Mouse (Mus musculus): ENCODE measurements around the gene Tspyl3.
"Not testable (repeated sequence)": the region's sequence is repeated elsewhere in the genome, so short reads cannot be mapped to it uniquely, and the experiment has no call there.

Tspyl3 gene

DNA sequence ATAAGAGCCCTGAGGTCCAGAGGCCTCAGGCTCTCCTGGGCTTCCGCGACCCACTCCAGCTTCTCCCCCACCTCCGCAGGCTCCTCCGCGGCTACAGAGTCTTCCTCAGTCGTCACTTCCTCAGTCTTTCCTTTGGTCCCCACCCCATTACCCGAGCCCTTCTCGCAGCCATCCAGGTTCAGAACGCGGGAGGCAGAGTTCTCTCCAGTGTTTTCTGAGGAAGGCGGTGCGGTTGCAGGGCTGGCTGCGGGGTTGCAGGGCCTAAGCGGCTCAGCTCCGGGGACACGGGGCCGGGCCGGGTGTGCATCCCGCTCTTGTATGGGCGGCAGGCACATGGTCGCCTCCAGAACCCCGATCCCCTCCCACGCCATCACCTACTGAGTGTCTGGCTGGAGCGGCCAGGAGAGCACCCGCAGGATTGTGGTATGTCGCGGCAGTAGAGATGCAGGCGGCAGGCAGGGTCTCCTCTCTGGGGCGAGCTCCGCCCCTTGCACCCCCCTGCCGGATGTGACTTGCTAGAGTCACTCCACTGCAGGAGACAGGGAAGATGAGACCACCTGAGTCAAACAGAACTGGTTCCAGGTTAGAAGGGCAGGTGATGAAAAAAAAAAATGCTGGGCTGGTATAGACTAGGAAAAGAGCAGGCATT lies at the start of gene Tspyl3:
TSS of gene Tspyl3 (minus strand) at position 496 of the 649 bp plus-strand sequence.
- ATAC-seq (ENCODE audit: insufficient number of reproducible peaks, low FRiP score, low TSS enrichment) = peak; percentile 59

DNA sequence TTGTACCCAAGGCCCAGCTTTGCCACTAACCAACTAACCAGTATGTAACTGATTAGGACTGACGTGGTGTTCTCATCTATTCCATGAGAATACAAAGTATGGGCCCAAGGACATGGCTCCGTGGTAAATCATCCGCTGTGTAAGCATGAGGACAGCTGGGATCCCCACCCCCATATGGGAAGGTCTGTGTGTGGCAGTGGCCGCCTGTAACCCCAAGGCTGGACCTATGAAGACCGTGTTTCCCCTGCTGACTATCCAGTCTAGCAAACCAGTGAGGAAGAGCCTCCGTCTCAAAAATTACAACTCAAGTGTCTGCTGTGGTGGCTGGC lies 49.6 kb upstream of the Tspyl3 start:
- no peak for ATAC-seq (ENCODE audit: insufficient number of reproducible peaks, low FRiP score, low TSS enrichment)

DNA sequence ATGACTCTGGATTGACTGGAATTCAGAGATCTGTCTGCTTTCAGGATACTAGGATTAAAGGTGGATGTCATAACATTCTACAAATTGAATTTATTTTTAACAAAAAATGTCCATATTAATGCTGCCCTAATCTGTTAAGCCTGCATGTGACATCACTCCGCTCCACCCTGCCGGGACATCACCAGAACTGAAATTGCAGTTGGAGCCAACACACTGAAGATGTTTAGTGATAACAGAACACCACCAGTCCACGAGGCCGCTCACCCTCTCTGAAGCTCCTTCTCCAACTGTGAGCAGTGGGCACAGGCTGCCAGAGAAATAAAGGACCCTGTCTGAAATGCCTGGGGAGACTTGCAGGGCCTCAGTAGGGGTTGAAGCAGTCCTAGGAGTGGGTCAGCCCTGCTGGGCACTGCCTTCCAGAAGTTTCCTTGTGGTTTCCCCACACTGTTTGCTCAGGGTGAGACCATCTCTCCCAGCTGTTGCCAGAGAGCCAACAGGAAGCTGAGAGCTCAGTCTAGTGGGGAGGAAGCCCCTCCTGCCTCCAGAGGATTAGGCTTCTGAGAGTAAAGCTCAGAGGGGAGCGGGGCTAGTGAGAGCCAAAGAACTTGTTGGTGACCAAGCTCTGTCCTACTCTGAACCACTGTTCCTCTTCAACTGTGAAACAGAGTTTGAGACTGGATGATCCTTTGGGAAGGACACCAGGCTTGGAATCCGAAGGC lies 49.1 kb upstream of the Tspyl3 start:
- ATAC-seq (ENCODE audit: insufficient number of reproducible peaks, low FRiP score, low TSS enrichment) = not testable (repeated sequence)

DNA sequence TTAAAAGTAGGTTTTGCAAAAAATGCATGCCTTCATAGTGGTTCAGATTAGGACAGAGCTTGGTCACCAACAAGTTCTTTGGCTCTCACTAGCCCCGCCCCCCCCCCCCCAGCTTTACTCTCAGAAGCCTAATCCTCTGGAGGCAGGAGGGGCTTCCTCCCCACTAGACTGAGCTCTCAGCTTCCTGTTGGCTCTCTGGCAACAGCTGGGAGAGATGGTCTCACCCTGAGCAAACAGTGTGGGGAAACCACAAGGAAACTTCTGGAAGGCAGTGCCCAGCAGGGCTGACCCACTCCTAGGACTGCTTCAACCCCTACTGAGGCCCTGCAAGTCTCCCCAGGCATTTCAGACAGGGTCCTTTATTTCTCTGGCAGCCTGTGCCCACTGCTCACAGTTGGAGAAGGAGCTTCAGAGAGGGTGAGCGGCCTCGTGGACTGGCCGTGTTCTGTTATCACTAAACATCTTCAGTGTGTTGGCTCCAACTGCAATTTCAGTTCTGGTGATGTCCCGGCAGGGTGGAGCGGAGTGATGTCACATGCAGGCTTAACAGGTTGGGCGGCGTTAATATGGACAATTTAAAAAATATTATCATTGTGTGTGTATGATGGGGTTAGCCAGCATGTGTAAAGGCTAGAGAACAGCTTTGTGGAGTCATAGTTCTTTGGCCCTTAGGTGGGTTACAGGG lies 45.1 kb upstream of the Tspyl3 start:
- not testable (repeated sequence) for ATAC-seq (ENCODE audit: insufficient number of reproducible peaks, low FRiP score, low TSS enrichment)

DNA sequence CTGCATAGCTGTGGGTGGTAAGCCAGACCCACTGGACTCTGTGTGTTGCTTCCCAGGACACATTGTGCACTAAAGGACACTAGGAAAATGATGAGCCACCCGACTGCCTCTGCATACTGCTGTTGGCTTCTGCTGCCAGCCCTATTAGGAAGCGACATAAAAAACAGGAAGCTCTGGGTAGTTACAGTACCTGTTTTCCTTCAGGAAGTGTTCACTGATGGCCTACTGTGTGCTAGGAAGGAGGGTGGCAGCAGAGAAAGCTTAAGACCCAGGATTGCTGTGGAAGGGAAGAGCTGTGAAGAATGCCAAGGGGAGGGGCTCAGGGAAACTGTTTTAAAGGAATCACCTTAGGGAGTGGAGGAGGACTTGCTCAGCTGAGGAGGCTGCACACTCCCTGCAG lies 42.1 kb upstream of the Tspyl3 start:
- no peak for ATAC-seq (ENCODE audit: insufficient number of reproducible peaks, low FRiP score, low TSS enrichment)

DNA sequence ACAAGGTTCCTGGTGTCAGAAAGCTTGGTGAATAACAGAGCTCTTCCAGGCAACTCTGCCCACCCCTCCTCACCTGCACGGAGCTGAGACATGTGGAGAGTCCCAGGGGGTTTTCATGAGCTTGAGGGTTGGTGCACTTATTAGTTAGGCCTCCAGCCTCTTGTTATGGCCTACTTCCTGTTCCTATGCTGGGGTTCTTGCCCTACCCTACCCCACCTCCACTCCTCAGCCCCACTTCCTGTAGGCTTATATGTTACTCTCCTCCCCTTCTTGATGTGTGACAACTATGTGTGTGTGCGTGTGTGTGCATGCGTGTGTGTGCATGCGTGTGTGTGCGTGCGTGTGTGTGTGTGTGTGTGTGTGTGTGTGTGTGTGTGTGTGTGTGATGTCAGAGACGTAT lies 37.8 kb upstream of the Tspyl3 start:
- no peak for ATAC-seq (ENCODE audit: insufficient number of reproducible peaks, low FRiP score, low TSS enrichment)

DNA sequence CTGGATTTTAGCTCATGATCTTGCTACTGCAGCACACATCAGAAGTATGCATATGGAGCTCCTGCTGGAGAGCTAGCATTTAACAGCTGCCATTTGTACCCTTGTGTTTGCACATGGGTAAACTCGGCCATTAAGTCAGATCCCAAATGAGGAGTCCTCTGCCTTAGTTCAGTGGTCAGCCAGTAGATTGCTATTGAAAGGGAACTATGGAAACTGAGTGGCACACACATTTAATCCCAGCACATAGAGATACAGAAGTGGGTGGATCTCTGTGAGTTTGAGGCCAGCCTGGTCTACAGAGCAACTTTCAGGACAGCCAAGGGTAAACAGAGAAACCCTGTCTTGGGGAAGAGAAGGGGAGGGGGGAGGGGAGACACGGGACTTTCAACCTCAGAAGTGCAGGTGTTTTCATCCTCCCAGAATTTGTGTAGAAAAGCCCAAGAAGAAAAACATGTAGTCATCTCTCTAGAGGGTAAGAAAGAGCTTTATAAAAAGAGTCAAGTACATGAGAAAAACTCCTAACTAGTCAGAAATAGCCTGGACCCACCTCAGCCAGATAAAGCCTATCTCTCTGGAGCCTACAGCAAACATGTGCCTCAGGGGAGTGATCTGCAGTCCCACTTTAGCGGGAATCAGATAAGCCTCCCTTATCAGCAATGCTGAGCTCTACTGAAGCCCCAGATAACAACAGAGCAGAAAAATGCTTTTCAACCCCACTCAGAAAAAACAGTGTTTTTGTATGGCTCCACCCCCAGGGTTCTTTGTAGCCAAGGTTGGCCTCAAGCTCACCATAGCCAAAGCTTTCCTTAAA lies 34.8 kb upstream of the Tspyl3 start:
- no peak for ATAC-seq (ENCODE audit: insufficient number of reproducible peaks, low FRiP score, low TSS enrichment)

DNA sequence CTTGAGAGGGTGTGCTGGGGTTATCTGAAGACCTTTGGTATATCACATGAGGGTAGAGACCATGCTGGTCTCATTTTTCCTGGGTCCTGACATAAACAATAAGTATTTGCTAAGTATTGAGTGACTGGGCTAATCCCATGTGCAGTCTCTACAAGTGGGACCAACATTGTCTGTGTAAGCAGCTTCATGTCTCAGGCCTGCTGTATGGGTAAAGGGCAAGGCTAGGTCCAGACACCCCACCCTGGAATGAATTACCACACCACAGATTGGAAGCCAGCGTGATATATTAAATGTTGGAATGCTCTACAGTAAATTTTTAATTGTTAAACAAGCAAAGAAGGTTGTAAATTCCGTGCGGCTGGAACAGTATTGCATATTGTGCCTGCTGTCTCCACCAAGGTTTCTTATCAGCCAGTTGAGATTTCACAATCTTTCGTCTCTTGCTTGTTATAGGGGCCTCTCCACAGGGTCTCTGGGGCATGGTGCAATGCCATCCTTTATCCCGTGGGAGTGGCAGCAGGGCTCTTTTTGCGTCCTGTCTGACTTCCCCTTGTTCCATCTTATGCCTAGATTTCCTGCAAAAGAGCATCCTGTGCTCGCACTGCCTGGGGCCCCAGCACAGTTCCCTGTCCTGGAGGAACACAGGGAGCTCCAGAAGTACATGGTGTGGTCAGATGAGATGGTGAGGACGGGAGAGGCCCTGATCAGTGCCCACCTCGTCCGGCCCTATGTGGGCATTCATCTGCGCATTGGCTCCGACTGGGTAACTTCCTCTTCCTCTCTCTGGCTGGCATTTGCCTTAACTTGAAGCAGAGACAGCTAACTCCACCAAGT lies 34.0 kb upstream of the Tspyl3 start:
- no peak for ATAC-seq (ENCODE audit: insufficient number of reproducible peaks, low FRiP score, low TSS enrichment)

DNA sequence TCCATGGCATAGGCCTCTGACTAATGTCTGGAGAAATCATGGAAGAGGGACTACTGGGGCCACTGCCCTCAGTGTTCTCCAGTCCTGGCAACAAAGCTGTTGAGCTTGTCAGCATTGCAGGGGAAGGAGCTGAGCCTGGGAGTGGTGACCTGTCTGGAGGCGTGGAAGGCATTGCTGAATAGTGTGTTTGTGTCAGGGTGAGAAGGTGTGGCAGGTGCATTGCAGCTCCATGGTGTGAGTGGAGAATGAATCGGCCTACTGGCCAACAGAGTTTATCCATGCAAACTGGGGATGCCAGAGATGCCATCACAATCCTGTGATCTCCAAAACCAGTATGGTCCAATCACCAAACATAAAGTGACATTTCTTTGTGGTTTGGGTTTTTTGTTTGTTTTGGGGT lies 31.4 kb upstream of the Tspyl3 start:
- ATAC-seq (ENCODE audit: insufficient number of reproducible peaks, low FRiP score, low TSS enrichment) = no peak

DNA sequence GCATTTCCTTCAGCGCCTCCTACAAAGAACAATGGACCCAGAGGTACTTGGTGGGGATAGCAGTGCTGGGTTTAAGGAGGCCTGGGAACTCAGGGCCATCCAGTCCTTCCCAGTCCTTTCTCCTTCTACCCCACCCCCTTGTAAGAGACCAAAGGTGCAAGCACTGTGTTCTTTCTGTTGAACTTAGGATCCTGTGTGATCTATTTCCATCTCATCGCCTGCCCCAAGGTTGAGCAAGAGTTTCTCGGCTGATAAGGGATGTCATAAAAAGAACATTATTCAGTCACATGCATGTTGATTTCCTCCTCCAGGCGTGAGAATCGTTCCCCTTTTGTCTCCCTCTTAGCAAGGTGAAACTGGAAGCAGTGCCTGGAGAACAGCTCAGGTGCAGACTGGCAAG lies 24.5 kb upstream of the Tspyl3 start:
- no peak for ATAC-seq (ENCODE audit: insufficient number of reproducible peaks, low FRiP score, low TSS enrichment)

DNA sequence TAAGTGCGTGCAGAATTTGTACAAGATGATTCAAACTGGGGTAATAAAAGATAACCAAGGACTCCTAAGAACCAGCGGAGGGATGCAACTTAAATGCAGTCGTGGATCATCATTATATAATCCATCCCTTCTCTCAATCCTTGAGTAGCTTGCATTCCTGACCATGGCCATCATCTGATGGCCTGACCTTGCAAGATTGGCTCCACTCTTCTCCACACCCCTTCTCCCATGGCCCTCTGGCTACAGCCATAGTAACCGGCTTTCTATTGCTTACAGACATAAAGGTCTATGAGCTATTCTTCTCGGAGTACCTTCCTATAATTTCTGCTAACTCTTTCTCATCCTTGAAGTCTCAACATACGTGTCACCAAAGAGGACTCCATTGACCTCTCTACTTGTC lies 16.9 kb upstream of the Tspyl3 start:
- ATAC-seq (ENCODE audit: insufficient number of reproducible peaks, low FRiP score, low TSS enrichment) = no peak

DNA sequence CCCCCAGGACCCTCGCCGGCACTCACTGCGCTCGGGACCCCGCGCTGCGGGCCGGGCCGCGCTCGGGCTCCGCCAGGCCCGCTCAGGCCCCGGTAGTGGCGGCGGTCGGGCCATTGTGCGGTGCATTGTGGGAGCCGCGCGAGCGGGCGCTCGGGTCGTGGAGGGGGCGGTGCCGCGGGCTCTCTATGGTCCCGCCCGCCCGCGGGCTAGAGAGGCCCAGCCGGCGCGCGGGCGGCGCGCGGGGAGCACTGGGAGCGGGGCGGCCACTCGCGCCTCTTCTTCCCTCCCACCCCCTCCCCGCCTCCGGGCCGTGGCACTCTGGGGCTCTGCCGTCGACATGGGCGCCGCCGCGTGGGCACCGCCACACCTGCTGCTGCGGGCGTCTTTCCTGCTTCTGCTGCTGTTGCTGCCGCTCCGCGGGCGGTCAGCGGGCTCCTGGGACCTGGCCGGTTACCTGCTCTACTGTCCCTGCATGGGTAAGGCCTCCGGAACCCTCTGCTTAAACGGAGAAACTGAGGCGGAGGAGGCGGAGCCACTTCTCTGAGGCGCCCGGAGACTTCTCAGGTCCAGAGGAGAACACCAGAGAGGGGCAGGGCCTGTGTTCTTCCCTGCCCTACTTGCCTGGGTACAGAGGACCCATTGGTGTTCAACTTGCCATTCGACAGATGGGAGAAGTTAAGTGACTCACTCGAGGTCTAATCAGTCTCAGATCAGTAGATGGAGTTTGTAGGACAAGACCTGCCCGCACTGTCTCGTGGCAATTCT lies 16.2 kb upstream of the Tspyl3 start, which contains the start of the genes Plagl2 and Pofut1:
TSS of gene Plagl2 (minus strand) at position 177 of the 765 bp plus-strand sequence.
TSS of gene Pofut1 (plus strand) at position 284 of the 765 bp plus-strand sequence.
- ATAC-seq (ENCODE audit: insufficient number of reproducible peaks, low FRiP score, low TSS enrichment) = peak; percentile 93

DNA sequence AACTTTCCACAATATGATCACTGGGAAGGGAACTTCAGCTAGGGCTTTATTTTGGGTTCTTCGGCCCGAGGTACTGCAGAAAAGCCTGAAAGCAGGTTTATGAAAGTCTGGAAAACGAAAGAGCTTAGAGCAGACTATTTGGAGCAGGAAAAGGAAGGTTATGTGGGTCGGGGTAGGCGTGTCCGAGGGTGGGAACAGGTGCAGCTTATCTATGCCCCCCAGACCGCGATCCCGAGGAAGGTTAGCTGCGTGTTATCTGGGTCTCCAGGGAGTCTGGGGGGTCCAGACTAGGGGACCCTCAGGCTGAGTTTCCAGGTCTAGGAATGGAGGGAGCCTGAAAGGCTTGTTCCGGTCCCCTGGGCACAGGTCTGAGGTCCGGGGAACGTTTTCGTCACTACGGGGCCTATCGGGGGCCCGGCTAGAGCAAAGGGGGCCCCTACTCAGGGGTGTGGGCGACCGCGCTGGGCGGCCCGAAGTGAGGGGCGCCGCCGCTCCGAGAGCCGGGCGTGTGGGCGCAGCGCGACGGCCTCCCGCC lies 15.5 kb upstream of the Tspyl3 start:
- ATAC-seq (ENCODE audit: insufficient number of reproducible peaks, low FRiP score, low TSS enrichment) = no peak; the same call in 1 of the 2 replicates

DNA sequence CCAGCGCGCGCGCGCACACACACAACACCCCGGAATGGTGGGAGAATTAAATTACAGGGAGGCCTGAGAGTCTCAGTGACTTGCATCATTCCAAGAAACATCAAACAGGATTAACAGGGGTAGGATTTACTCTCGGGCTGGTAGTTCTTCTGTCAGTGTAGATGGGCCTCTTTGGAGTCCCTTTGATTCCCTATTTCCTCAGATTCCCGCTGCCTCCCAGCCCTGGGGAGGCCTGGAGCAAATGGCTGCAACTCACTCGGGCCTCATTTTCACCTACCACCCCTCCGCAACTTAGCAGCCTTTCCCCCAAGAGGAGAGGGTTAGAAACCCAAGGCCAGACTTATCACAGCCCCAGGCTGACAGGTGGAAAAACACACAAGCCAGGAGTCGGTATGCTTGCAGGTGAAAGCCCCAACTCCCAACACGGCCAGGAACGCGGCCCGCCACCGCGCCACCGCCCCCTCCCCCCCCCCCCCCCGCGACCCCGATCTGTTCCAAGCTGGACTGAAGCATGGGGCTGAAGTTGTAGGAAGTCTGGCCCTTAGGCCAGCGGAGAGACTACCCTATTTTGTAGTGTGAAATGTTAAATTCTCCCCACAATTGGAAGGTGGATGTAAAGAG lies 14.7 kb upstream of the Tspyl3 start:
- ATAC-seq (ENCODE audit: insufficient number of reproducible peaks, low FRiP score, low TSS enrichment) = no peak

DNA sequence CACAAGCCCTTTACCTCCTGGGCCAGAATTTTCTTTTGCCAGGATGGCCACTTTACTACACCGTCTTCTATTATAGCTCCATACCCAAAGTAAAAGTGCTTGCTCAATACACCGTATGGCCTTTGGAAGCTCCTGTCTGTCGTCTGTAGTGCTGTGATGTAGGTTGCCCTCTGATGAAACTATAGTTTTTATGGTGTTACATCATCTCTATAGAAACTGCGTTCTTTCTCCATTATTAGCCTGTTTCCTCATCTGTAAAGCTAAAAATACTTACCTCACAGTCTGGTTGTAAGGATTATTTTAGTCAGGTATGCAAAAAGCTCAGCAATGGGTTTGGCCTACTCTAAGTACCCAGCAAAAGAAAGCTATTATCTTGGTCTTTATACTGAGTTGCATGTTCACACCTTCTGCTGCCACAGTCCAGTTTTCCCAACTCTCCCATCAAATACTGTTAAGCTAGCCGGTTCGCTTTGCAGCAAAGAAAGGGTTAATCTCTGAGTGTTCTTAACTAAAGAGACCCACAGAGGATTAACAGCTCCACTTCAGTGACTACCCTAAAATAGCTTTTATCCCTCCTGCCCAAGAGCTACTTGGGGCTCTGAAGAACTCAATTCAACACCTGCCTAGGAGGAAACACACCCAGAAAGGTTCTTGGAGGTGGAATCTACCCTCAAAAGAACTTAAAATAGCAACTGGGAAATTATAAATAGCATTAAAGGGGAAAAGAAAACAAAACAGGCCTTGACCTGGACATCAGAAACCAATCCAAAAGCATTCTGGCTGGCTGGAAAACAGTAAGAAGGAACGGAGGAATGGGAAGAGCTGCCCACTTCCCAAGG lies 14.0 kb upstream of the Tspyl3 start:
- no peak for ATAC-seq (ENCODE audit: insufficient number of reproducible peaks, low FRiP score, low TSS enrichment)

DNA sequence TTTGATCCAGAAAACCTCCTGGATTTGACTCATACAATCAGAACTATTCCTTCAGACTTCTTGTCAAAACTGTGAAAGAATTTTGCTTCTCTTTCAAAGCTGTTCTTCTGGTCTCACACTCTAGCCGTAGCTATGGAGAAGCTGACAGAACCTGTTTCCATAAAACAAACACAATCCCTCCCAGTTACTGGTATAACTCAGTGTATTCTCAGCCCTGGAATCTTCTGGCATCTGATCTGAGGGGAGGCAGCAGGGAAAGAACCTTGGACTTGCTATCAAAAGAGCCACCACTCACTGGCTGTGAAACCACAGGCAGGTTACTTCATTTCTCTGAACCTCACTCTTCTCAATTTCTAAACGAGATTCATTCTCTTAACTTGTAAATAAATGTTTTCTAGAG lies 13.2 kb upstream of the Tspyl3 start:
- no peak for ATAC-seq (ENCODE audit: insufficient number of reproducible peaks, low FRiP score, low TSS enrichment)

DNA sequence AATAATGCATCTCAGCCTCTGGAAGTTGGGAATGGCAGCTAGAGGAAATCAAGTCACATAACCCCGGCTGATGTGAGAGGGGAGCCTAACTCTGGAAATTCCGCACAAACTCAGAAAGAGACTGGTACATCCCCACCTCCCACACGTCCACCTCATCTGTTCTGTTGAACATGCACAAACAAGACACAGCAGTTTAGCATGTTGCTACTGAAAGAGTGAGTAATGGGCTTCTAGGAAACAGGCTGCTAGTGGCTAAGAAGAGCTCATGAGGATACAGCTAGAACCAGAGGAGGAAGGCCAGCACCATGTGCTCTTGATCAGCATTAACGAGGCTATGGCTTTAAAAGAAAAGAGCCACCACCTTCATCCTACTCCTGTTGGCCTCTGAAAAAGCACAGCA lies 12.7 kb upstream of the Tspyl3 start:
- ATAC-seq (ENCODE audit: insufficient number of reproducible peaks, low FRiP score, low TSS enrichment) = no peak

DNA sequence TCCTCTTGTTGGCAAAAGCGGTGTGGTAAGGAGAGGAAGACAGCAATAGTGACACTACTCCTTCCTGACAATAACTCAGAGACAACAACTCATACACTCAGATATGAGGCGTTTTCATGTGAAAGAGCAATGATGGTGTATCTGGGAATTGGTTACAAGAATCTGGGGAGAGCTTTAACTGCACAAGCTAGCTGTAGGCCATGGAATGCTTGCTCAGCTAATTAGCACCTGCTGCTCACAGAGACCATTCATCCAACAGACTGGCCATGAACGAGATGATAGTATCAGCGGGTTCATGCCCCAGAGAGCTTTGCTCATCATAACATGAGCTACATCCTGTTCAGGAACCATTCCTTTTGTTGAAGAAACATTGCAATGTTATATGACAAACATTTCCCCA lies 12.0 kb upstream of the Tspyl3 start:
- ATAC-seq (ENCODE audit: insufficient number of reproducible peaks, low FRiP score, low TSS enrichment) = no peak
